Mouse (Mus musculus) CD8-positive naive resting alpha-beta T cell, adult 57 days (primary cell): ENCODE results near the gene Bbs1. TPM values are rescaled to one million over a fixed set of nuclear protein-coding genes. Genes with fewer than 3 reads are reported as not detected.

Experiments
- total RNA-seq: library from RNA; stranded (reverse); gene quantifications from one replicate; pipeline ENCODE4 v1.2.4, GENCODE M21; 2023

Gene Bbs1
- total RNA-seq = 2.1 TPM

DNA sequence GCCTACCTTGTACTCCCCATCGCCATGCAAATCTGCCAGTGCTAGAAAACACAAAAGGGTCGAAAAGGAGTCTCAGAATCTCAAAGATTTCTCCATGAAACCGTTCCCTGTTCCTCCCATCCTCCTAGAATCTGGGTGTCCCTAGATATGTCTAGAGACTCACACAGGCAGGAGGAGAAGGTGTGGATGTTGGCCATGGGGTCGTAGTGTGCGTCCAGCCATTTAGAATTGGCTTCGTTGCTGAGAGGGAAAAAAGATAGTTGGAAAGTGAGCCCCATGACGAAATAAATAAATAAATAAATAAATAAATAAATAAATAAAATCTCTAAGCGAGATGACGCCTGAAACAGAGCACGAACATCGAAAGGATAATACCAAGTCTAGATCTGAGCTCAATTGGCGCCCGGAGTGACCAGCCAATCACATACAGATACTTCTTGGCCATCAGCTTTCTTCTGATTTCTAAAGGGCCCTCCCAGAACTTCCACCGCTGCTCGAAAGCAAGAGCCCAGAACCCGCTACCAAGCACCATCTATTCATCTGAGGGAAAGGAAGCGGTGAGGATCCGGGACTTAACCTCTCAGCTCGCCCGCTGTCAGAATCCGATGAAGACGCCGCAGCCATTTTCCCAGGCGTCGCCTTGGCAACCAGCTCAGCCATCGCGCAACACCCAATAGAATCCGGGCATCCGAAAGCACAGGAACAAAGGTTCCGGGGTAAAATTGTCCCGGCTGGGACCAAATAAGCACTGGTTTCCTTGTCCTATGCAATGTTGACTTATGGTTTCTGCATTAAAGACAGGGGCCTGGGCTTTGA lies at the start of gene Bbs1:
Gene Bbs1, minus strand, starts transcription at position 650 of the 816 bp plus-strand sequence.

DNA sequence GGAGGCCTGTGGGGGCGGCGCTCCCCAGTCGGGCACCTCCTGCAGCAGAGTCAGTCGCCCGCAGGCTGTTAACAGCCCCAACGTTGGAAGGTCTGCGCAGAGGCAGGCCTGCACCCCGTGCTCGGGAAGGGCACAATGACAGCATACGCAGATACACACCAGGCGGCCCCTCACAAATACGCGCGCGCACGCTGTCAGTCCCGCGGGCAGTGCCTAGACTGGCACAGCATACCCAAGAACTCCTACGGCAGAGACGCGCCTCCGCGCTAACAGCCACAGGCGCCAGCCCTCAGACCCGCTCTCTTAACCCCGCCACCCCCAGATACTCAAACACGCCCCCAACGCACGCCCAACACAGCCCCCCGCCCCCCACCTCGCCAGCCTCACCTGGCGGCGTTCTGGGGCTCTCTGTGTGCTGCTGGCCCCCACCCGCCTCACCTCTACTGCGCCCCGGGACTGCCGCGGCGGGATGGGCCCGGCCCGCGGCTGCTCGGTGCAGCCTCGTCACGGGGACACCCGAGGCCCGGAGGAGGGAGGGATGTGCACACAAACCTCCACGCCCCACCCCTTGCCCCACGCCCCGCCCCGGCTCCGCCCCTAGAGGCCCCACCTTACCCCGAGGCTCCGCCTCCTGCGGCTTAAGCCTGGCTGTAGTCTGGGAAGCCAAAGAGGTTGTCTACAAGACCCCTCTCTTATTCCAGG lies 36.3 kb upstream of the Bbs1 start, which contains the start of gene Peli3:
Gene Peli3, minus strand, starts transcription at position 577 of the 702 bp plus-strand sequence.

DNA sequence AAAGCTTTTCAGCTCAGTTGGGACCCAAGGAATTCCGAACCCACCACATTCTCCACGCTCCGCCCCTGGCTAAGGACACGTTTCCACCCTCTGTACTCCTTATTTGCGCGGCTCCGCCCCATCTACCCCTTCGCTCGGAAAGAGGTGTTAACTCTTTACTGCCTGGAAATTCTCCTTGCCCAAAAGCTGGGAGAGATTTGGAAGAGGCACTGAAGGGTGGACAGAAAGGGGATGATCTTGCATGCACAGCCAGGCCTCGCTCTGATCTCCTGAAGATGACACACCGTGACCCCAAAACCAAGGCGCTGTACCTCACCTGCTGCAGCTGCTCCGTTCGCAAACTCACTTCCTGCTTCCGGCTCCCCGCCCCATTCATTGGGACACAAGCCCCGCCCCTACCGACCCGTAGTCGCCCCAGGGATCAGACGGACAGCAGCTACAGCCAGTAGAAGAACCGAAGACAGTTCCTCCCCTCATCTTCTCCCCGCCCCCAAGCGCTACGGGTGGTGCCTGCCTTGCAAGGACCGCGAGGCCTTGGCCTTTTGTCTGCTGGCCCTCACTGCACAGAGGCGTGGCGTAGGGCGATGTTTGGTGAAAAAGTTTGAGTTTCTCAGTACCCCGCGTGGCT lies 21.6 kb upstream of the Bbs1 start, which contains the start of gene Dpp3:
Gene Dpp3, minus strand, starts transcription at position 384 of the 628 bp plus-strand sequence.

DNA sequence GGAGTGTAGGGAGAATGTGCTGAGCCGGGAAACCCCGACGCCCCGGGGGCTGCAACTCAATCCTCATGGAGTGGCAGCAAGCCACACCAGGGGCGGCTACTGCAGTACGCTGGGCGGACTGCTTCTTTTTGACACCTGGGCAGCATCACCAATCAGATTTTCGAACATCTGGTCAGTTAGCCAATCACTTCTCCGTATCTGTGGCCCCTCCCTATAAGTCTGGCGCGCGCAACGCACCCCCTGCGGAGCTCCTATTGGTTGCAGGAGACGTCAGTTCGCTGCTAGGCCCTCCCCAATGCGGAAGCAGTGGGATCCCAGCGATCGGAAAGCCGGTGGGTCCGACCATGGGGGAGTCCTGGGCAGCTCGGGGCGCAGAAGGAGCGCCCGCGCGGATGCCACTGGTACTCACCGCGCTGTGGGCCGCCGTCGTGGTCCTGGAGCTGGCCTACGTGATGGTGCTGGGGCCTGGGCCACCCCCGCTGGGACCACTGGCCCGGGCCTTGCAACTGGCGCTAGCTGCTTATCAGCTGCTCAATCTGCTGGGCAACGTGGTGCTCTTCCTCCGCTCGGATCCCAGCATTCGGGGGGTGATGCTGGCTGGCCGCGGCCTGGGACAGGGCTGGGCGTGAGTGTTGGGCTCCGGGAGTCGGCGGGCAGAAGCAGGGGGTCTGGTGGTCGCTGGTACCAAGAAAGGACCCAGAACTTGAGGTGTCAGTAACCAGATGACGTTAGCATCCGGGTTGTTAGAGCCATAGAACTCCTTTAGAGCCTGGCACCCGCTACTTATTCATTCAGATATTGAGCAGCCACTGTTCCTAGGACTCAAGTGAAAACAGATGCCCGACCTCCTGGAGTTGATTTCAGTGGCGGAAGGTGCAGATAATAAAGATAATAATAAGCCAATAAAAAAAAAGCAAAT lies 27.8 kb downstream of the Bbs1 start, which contains the start of gene Zdhhc24:
Gene Zdhhc24, plus strand, starts transcription at position 264 of the 919 bp plus-strand sequence.

DNA sequence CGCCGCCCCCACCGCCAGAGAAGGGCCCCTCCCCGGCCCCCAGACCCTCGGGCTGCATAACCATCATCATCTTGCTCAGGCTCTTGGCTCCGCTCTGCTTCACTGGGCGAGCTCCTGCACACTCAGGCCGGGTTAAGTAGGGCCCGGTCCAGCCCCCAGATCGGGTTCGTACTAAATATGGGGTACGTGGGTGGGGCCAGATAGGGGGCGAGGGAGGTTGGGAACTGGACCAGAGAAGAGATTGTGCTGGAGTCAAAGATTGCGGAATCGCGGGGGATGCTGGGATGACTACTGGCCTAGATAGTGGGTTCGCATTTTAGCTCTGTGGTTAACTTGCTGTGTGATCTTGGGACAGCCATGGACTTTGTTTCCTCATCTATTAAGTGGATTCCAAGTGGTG lies 28.6 kb downstream of the Bbs1 start, which contains the start of gene Actn3:
Gene Actn3, minus strand, starts transcription at position 125 of the 400 bp plus-strand sequence.

DNA sequence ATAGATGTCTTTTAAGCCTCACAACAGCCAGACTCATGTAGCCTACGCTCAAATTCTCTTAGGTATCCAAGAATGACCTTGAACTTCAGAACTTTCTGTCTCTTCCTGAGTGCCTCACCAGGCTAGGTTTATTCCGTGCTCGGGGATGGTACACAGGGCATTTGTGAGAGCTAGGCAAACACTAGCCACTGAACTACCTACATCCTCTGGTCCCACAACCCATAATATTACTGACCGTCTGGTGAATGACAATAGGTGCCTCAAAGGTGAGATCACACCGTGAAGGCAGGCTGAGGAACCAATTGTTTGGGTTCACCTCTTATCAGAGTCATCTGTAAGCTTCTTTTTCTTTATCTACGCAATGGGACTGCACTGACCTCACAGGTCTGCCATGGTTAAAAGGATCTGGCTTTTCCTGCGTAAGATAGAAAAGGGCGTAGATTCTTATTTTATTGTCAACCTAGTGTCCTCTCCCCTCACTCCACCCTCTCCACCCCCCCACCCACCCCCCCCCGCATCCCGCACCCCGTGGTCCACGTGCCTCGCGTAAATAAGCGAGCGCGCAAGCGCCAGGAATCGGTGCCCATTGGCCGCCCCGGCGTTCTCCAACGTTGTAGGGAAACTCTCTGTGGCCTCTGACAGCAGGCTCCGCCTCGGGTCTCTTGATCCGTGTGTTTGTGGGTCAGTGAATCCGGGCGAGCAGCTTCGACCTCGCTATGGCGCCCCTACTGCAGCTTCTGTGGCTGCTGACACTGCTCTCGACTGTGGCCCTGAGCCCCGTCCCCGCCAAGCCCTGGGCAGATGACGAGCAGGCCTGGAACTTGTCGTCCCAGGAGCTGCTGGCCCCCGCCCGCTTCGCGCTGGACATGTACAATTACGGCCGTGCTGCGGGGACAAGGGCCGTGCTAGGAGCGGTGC lies 51.6 kb downstream of the Bbs1 start, which contains the start of gene Ctsf:
Gene Ctsf, plus strand, starts transcription at position 579 of the 918 bp plus-strand sequence.

DNA sequence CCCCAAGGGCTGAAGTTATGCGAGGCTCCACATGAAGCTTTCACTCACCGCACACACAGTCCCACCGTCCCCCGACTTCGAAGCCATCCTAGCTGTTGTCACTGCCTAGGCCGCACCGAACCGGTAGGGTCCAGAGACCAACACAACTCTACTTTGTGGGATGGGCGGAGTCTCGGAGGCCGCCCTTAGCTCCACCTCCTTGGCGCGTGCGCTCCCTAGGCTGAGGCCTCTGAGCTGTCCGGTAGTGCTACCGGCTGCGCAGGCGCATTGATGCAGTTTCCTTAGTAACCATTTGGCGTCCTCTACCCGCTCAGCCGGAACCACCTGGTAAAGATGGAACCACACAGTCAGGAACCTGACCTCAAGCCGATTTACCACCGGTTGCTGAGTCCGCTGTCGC lies 67.3 kb downstream of the Bbs1 start, which contains the start of the genes Ccs and Ccdc87:
Gene Ccs, minus strand, starts transcription at position 184 of the 400 bp plus-strand sequence.
Gene Ccdc87, plus strand, starts transcription at position 218 of the 400 bp plus-strand sequence.

Other genes with a start within 250 kb of the Bbs1 start
- not detected for gene Gm960, start 208.0 kb downstream of the Bbs1 start, total RNA-seq
- not detected for gene Sptbn2, start 195.5 kb downstream of the Bbs1 start, total RNA-seq
- gene Rbm4b, start 150.1 kb downstream of the Bbs1 start, total RNA-seq = 22.8 TPM
- gene Rbm4, start 112.7 kb downstream of the Bbs1 start, total RNA-seq = 80.8 TPM
- 35.5 TPM for gene Gm21992, start 95.0 kb downstream of the Bbs1 start, total RNA-seq
- 76.2 TPM for gene Rbm14, start 95.0 kb downstream of the Bbs1 start, total RNA-seq
- 45.2 TPM for gene Ccs, start 67.3 kb downstream of the Bbs1 start, total RNA-seq
- not detected for gene Ccdc87, start 67.3 kb downstream of the Bbs1 start, total RNA-seq
- 3.5 TPM for gene Ctsf, start 51.5 kb downstream of the Bbs1 start, total RNA-seq
- 0.21 TPM for gene Actn3, start 28.7 kb downstream of the Bbs1 start, total RNA-seq
- gene Zdhhc24, start 28.0 kb downstream of the Bbs1 start, total RNA-seq = 5.0 TPM
- 66.5 TPM for gene Dpp3, start 21.7 kb upstream of the Bbs1 start, total RNA-seq
- 1.2 TPM for gene Peli3, start 36.5 kb upstream of the Bbs1 start, total RNA-seq
- 27.2 TPM for gene Mrpl11, start 55.5 kb upstream of the Bbs1 start, total RNA-seq
- gene Npas4, start 83.7 kb upstream of the Bbs1 start, total RNA-seq = 1.6 TPM
- gene Slc29a2, start 117.2 kb upstream of the Bbs1 start, total RNA-seq = 4.4 TPM
- gene B4gat1, start 132.2 kb upstream of the Bbs1 start, total RNA-seq = 4.3 TPM
- 1.2 TPM for gene AC124502.3, start 132.3 kb upstream of the Bbs1 start, total RNA-seq
- gene Brms1, start 134.7 kb upstream of the Bbs1 start, total RNA-seq = 60.1 TPM
- gene Rin1, start 143.9 kb upstream of the Bbs1 start, total RNA-seq = 4.6 TPM
- gene Cd248, start 161.4 kb upstream of the Bbs1 start, total RNA-seq = not detected
- gene Tmem151a, start 178.9 kb upstream of the Bbs1 start, total RNA-seq = not detected
- 26.5 TPM for gene Yif1a, start 181.9 kb upstream of the Bbs1 start, total RNA-seq
- gene Cnih2, start 191.9 kb upstream of the Bbs1 start, total RNA-seq = 0.92 TPM
- 90.0 TPM for gene Rab1b, start 200.4 kb upstream of the Bbs1 start, total RNA-seq
- gene Klc2, start 211.9 kb upstream of the Bbs1 start, total RNA-seq = 27.5 TPM